Mouse (Mus musculus) Patski (cell line): ENCODE results near the gene Ube2h. TPM values are rescaled to one million over a fixed set of nuclear protein-coding genes. Genes with fewer than 3 reads are reported as not detected.

ENCODE experiments used
- ATAC-seq: fragments of 100-300 bp; one replicate; pipeline ENCODE4 v1.8.0; 2021
- CTCF ChIA-PET: fragments of 350-600 bp; sonication (Branson Sonifier 250); formaldehyde crosslinking; loops from one replicate; lab custom pipeline; 2022; ENCODE audit warnings: inconsistent platforms; lab: Charles Lee
- POLR2A ChIA-PET: fragments of 350-600 bp; sonication (Branson Sonifier 250); formaldehyde crosslinking; loops from one replicate; lab custom pipeline; 2022; ENCODE audit warnings: antibody characterized with exemption, inconsistent platforms; lab: Charles Lee
- DNase-seq: peaks from one replicate; pipeline ENCODE4 v3.0.0-alpha.2; 2011; ENCODE audit warnings: low read depth, low spot score
- H3K27me3 ChIP-seq: fragments of 371-371 bp; one replicate; pipeline ENCODE4 v1.5.1; 2021
- CTCF ChIP-seq: fragments of 100-300 bp; IDR thresholded peaks from one replicate; pipeline ENCODE4 v1.5.1; 2021
- in situ Hi-C: fragments of 300-500 bp; cut with MboI; formaldehyde crosslinking; loops from 3 replicates; pipeline ENCODE4 v1.11.1; 2018; ENCODE audit warnings: low pct_unique_long_range_greater_than_20kb, mixed read lengths
- polyA plus RNA-seq: library from polyadenylated mRNA; unstranded; gene quantifications from one replicate; pipeline ENCODE4 v1.2.3, GENCODE M21; 2021

Gene Ube2h
- polyA plus RNA-seq, result 88.9 TPM

DNA sequence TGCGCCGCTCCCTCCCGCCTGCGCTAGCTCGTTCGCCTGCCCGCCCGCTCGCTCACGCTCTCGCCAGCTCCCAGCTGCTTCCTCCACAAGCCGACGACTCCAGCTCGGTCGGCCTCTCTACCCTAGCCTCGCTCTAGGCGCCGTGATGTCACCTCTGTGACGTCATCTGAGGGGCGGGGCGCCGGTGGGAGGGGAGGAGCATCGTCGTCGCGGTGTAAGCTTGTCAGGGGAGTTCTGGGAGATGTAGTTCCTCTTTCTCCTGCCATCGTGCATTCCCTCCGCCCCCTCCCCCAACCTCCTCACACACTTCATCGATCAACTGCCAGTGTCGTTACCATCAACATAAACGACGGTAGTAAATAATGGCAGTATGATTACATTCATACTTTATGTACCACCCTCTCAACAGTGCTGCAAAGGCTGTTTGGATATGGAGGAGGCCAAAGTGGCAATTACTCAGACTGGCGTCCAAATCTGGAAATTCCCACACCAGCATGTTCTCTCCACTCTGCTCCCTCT is at the start of gene Ube2h:
Ube2h (minus strand) TSS at position 141 of the 519 bp plus-strand sequence.
- TF ChIP-seq CTCF, result no peak
- POLR2A ChIA-PET, result no interaction called here
- no peaks in the 10 kb centered on the region for H3K27me3 ChIP-seq
- in situ Hi-C loops, result no loop called here
- ATAC-seq, result peak; percentile 56
- CTCF ChIA-PET, result no interaction called here
- DNase-seq, result peak; percentile 72

DNA sequence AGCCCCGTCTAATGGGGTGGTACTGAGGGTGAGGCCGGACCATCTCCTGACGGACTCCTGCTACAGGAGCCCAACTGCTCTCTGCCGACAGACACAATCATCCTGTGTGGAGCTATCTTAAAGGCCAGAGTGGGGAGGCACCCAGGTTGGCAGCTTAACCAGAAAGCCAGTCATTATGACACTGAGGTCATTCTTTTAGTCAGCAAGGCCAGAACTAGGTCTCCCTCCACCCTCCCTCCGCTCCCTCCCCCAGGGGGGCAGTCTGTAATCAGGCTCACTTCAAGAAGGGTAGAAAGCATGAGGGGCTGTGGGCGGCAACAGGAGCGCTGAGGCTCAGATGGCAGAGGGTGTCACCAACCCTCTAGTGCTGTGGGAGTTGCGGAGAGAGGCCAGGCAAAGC is 49.3 kb upstream of the Ube2h start:
- no peak for TF ChIP-seq CTCF
- in situ Hi-C loops, result loop anchor here (25.0 kb wide), 2 partner anchors 266 to 516 kb away; no protein-coding TSS in a partner anchor
- CTCF ChIA-PET, result interaction anchor here (1.1 kb wide), 1 partner anchor 51 kb away, joined by 3 read pairs; no protein-coding TSS in a partner anchor
- no peak for ATAC-seq
- no peak for DNase-seq
- POLR2A ChIA-PET, result interaction anchor here (0.6 kb wide), 1 partner anchor 28 kb away, joined by 10 read pairs; no protein-coding TSS in a partner anchor
- no peaks in the 10 kb centered on the region for H3K27me3 ChIP-seq

DNA sequence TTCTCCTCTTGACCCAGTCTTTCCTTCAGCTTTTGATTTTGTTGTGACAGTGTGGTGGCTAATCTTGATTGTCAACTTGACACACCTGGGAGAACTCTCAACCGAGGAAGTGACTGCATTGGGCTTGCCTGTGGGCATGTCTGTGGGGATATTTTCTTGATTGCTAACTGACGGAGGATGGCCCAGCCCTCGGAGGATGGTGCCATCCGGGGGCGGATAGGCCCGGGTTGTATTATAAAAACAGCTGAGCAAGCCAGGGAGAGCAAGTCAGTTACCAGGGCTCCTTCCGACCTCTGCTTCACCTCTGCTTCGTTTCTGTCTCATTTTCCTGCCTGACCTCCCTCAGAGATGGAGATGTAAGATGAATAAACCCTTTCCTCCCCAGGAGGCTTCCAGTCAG is 48.4 kb upstream of the Ube2h start:
- CTCF ChIA-PET, result no interaction called here
- no peak for TF ChIP-seq CTCF
- H3K27me3 ChIP-seq, result no peaks in the 10 kb centered on the region
- POLR2A ChIA-PET, result no interaction called here
- DNase-seq (no peak), ATAC-seq (no peak)
- in situ Hi-C loops, result loop anchor here (25.0 kb wide), 2 partner anchors 265 to 515 kb away; no protein-coding TSS in a partner anchor

DNA sequence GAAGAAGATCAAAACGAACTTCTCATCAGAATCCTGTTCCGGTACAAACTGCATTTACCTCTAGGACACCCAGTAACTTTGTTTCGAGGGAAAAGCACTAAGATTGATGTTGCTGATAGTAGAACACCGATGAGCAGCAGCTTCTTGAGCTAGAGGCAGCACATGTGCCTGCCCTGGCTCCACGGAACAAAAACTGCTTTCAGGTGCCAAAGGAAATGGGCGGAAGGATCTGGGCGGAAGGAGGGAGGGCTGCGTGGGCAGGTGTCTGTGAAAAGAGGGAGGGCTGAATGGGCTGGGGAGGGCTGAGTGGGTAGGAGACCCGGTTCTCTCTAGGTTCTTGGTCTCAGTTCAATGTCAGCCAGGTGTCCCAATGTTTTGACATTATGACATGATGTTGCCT is 47.0 kb upstream of the Ube2h start:
- no peak for TF ChIP-seq CTCF
- in situ Hi-C loops, result loop anchor here (25.0 kb wide), 2 partner anchors 264 to 514 kb away; no protein-coding TSS in a partner anchor
- ChIA-PET POLR2A (no interaction called here), CTCF (no interaction called here)
- no peaks in the 10 kb centered on the region for H3K27me3 ChIP-seq
- ATAC-seq, result no peak
- no peak for DNase-seq

DNA sequence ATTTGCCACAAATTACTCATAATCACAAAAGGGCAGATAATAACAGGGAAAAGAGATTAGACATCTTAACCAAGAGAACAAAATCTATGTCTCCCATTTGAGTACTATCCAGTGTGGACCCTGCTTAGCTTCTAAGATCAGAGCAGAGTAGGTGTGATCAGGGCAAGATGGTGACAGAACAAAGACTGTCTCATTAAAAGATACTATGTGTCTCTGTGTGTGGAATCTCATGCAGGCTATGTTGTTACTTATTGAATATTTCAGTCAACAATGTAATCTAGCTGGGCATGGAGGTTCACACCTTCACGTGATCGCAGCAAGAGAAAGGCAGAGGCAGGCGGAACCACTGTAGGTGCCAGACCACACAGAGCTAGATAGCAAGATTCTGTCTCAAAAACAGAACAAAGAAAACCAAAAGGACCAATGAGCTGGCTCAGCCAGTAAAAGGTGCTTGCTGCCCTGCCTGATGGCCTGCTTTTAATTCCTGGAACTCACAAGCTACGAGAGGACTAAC is 43.0 kb upstream of the Ube2h start:
- no peak for ATAC-seq
- CTCF ChIA-PET, result interaction anchor here (1.4 kb wide), 1 partner anchor 39 kb away, joined by 4 read pairs; no protein-coding TSS in a partner anchor
- in situ Hi-C loops, result loop anchor here (5.0 kb wide), 1 partner anchor 40 kb away; no protein-coding TSS in a partner anchor
- H3K27me3 ChIP-seq, result no peaks in the 10 kb centered on the region
- DNase-seq, result no peak
- POLR2A ChIA-PET, result no interaction called here
- no peak for TF ChIP-seq CTCF

DNA sequence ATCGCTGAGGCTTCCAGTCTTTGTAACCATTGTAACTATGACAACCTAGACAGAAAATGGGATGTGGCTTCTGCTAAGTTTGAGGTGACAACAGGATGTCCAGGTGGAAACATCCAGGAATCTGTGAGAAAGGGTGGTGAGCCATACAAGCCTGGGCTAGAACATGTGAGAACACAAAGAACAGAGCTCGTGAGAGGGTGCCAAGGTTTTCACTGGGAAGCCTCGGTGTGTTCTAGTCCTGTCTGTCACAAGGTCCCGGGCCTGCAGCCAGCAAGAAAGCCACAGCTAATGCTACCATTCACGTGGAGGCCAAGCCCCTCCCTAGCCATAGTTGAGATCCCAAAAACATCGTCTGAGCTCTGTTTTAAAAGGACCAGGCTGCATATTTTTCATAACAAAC is 42.4 kb upstream of the Ube2h start:
- ChIA-PET POLR2A (interaction anchor here (0.6 to 0.9 kb wide), 2 partner anchors 65 to 100 kb away, joined by 3 to 5 read pairs; no protein-coding TSS in a partner anchor), CTCF (interaction anchor here (1.2 to 1.4 kb wide), 2 partner anchors 9 to 39 kb away, joined by 3 to 4 read pairs; no protein-coding TSS in a partner anchor)
- in situ Hi-C loops, result loop anchor here (5.0 kb wide), 1 partner anchor 39 kb away; no protein-coding TSS in a partner anchor
- H3K27me3 ChIP-seq, result no peaks in the 10 kb centered on the region
- DNase-seq, result no peak
- ATAC-seq, result no peak
- TF ChIP-seq CTCF, result no peak

DNA sequence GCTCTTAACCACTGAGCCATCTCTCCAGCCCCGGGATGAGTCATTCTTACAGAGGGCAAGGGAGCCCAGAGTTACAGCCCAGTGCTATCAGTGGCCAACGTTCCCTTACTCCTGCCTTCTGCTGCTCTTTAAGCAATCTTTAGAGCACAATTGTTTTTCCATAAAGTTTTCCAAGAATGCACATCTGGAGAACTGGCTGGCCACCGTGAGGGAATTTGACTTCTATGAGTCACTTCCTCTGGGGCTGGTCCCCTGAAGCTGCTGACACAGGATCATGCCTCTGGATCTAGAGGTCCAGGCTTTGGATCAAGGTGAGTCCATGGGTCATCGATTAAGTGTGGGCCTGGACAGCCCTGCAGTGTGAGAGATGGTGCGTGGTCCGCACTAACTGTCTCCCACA is 39.7 kb upstream of the Ube2h start:
- H3K27me3 ChIP-seq, result no peaks in the 10 kb centered on the region
- DNase-seq (no peak), ATAC-seq (no peak)
- POLR2A ChIA-PET, result no interaction called here
- no peak for TF ChIP-seq CTCF
- in situ Hi-C loops, result no loop called here
- CTCF ChIA-PET, result no interaction called here

DNA sequence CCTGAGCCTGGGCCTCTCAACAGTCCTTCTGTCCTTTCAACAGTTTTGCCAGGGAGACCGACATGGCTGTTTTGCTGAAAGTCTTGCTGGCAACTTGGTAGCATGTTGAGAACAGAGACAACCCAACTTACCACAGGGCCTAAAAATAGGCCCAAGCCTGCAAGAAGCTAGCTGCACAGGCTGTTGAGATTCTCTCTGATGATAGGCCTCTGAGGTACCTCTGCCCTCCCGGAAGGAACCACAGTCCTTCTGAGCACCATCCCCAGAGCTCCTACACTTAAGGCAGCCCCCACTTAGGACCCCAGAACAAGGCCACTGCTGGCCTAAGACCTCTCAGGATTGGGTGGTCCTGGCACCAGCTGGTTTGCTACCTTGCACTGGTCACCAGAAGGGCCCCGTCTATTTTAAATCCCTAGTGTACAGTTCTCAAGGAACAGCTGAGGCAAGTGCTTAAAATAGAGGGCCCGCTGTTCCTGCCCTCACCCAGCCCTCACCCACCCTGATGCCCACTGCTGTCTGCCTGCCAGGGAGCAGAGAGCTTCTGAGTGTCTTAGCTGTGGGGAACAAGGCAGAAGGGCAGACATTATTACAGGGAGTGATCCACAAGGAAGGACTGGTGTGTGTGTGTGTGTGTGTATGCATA is 36.0 kb upstream of the Ube2h start:
- CTCF ChIA-PET, result no interaction called here
- no peak for DNase-seq
- TF ChIP-seq CTCF, result no peak
- ATAC-seq, result no peak
- in situ Hi-C loops, result no loop called here
- H3K27me3 ChIP-seq, result no peaks in the 10 kb centered on the region
- POLR2A ChIA-PET, result no interaction called here

DNA sequence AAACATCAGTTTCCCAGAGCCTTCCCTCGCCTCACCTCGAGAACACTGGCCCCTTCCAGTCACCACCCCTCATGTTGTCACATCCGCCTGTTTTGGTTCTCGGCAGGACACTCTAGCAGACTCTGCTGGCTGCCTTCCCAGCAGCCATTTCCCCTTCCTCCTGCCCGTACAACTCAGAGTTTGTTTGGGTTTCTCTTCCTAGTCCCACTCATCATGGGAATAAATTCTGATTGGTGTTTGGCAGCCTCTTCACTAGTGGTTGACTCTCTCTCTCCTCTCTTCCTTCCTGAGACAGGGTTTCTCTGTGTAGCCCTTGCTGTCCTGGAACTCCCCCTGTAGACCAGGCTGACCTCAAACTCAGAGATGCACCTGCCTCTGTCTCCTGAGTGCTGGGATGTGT is 32.6 kb upstream of the Ube2h start:
- ATAC-seq (no peak), DNase-seq (no peak)
- ChIA-PET POLR2A (no interaction called here), CTCF (no interaction called here)
- no peak for TF ChIP-seq CTCF
- in situ Hi-C loops, result no loop called here
- H3K27me3 ChIP-seq, result no peaks in the 10 kb centered on the region

DNA sequence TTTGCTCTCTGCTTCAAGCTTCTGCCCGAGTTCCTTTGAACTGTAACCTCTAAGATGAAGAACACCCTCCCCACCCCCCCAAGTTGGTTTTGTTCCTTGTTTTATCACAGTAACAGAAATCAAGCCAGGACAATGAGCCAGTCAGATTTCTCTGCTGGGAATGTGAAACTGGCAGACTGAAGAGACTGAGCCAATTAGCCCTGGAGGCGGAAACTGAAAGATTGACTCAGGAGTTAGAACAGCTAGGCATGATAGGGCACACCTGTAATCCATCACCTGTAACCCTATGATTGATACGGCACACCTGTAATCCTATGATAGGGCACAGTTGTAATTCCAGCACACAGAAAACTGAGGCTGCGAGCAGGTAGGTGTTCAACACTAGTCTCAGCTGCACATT is 27.9 kb upstream of the Ube2h start:
- CTCF ChIA-PET, result interaction anchor here (1.2 kb wide), 1 partner anchor 23 kb away, joined by 3 read pairs; no protein-coding TSS in a partner anchor

DNA sequence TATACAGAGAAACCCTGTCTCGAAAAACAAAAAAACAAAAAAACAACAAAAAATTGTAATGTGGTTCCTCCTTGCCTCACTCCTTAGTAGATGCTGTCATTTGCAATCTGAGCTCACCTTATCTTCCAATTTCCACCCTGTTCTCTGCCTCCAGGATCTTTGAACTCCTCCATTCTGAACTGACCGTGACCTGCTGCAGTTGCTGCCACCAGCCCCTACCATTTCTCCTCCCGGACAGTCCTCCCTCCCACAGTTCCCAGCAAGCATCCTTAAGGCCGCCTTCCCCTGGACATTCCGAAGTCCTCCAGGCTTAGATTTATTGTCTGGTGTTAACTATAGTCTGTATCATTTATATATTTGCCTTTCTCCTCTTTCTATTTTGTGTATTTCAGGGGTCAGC is 26.4 kb upstream of the Ube2h start:
- CTCF ChIA-PET, result interaction anchor here (1.0 kb wide), 1 partner anchor 11 kb away, joined by 3 read pairs; no protein-coding TSS in a partner anchor
- DNase-seq, result no peak
- no peaks in the 10 kb centered on the region for H3K27me3 ChIP-seq
- in situ Hi-C loops, result no loop called here
- TF ChIP-seq CTCF, result no peak
- POLR2A ChIA-PET, result no interaction called here
- no peak for ATAC-seq

More for the DNA sequence above, 27.9 kb upstream of the Ube2h start:
- POLR2A ChIA-PET, result no interaction called here
- ATAC-seq (no peak), DNase-seq (no peak)
- no peak for TF ChIP-seq CTCF
- in situ Hi-C loops, result no loop called here
- no peaks in the 10 kb centered on the region for H3K27me3 ChIP-seq
